Mouse (Mus musculus) MEL (cell line): ENCODE results near the gene Gpr63. TPM values are rescaled to one million over a fixed set of nuclear protein-coding genes. Genes with fewer than 3 reads are reported as not detected.

Source experiments
- DNase-seq: peaks from one replicate; pipeline ENCODE4 v3.0.0; 2011; ENCODE audit warnings: low read depth, low spot score
- H3K27ac ChIP-seq: 2 replicates; pipeline ENCODE4 v1.5.1; 2012; ENCODE audit warnings: low read depth, mild to moderate bottlenecking, control low read depth, low read length, moderate library complexity; ENCODE audit not compliant: control insufficient read depth
- H3K27me3 ChIP-seq, 2 experiments: fragments of 150-350 bp in 1 of 2; sonication (generic) in 1 of 2; 2 replicates each; pipeline ENCODE4 v1.6.1; 2012; ENCODE audit warnings: low read length in 2 of 2, mild to moderate bottlenecking in 2 of 2, improper control_type of control experiment in 1 of 2, moderate library complexity in 1 of 2; ENCODE audit not compliant: insufficient read depth in 2 of 2, control insufficient read depth in 1 of 2
- H3K36me3 ChIP-seq, 2 experiments: 2 replicates each; pipeline ENCODE4 v1.6.1; 2012 to 2014; ENCODE audit warnings: low read length in 2 of 2, improper control_type of control experiment in 1 of 2, inconsistent platforms in 1 of 2, mild to moderate bottlenecking in 1 of 2; ENCODE audit not compliant: insufficient read depth in 2 of 2, control insufficient read depth in 1 of 2
- H3K4me1 ChIP-seq, 2 experiments: fragments of 150-350 bp in 1 of 2; sonication (generic) in 1 of 2; 2 replicates each; pipeline ENCODE4 v1.6.1; 2012; ENCODE audit warnings: low read length in 2 of 2, improper control_type of control experiment in 1 of 2, mild to moderate bottlenecking in 1 of 2; ENCODE audit not compliant: insufficient read depth in 2 of 2, control insufficient read depth in 1 of 2
- H3K4me3 ChIP-seq, 2 experiments: fragments of 150-350 bp in 1 of 2; sonication (generic) in 1 of 2; 2 replicates each; pipeline ENCODE4 v1.5.1; 2012; ENCODE audit warnings: low read depth in 2 of 2, low read length in 2 of 2, mild to moderate bottlenecking in 2 of 2, moderate library complexity in 2 of 2, control low read depth in 1 of 2, improper control_type of control experiment in 1 of 2; ENCODE audit not compliant: control insufficient read depth in 1 of 2, insufficient read depth in 1 of 2
- H3K79me2 ChIP-seq: 2 replicates; pipeline ENCODE4 v1.6.1; 2012; ENCODE audit warnings: mild to moderate bottlenecking, low read length, moderate library complexity; ENCODE audit not compliant: control insufficient read depth, poor library complexity, insufficient read depth
- H3K9ac ChIP-seq: 2 replicates; pipeline ENCODE4 v1.6.1; 2012; ENCODE audit warnings: low read depth, mild to moderate bottlenecking, control low read depth, low read length, moderate library complexity; ENCODE audit not compliant: control insufficient read depth, poor library complexity, severe bottlenecking
- H3K9me3 ChIP-seq: fragments of 150-350 bp; sonication (generic); replicated peaks from 2 replicates; pipeline ENCODE4 v1.6.1; 2012; ENCODE audit warnings: mild to moderate bottlenecking, low read length, improper control_type of control experiment, moderate library complexity; ENCODE audit not compliant: insufficient read depth
- BHLHE40 ChIP-seq: IDR thresholded peaks from 2 replicates; pipeline ENCODE4 v1.6.1; 2012; ENCODE audit warnings: low read depth, mild to moderate bottlenecking, inconsistent platforms, low read length, improper control_type of control experiment, borderline replicate concordance
- CHD1 ChIP-seq: IDR thresholded peaks from 2 replicates; pipeline ENCODE4 v1.6.1; 2012; ENCODE audit warnings: low read depth, mild to moderate bottlenecking, inconsistent platforms, low read length, improper control_type of control experiment
- E2F4 ChIP-seq: IDR thresholded peaks from 2 replicates; pipeline ENCODE4 v1.6.1; 2011; ENCODE audit warnings: low read depth, low read length, improper control_type of control experiment, borderline replicate concordance
- ELF1 ChIP-seq: IDR thresholded peaks from 2 replicates; pipeline ENCODE4 v1.6.1; 2014; ENCODE audit warnings: low read depth, mild to moderate bottlenecking, inconsistent platforms, low read length, improper control_type of control experiment, moderate library complexity
- GABPA ChIP-seq: IDR thresholded peaks from 2 replicates; pipeline ENCODE4 v1.6.1; 2012; ENCODE audit warnings: low read depth, mild to moderate bottlenecking, inconsistent platforms, low read length, improper control_type of control experiment, moderate library complexity
- HCFC1 ChIP-seq: IDR thresholded peaks from 2 replicates; pipeline ENCODE4 v1.6.1; 2012; ENCODE audit warnings: low read depth, mild to moderate bottlenecking, inconsistent platforms, low read length, improper control_type of control experiment, moderate library complexity
- KAT2A ChIP-seq: conservative IDR thresholded peaks from 2 replicates; pipeline ENCODE4 v1.6.1; 2012; ENCODE audit warnings: low read depth, low read length, improper control_type of control experiment, inconsistent platforms
- MAFK ChIP-seq: IDR thresholded peaks from 2 replicates; pipeline ENCODE4 v1.6.1; 2011; ENCODE audit warnings: low read depth, mild to moderate bottlenecking, low read length, improper control_type of control experiment, borderline replicate concordance
- MAZ ChIP-seq: IDR thresholded peaks from 2 replicates; pipeline ENCODE4 v1.6.1; 2012; ENCODE audit warnings: low read depth, mild to moderate bottlenecking, inconsistent platforms, low read length, improper control_type of control experiment
- MEF2A ChIP-seq: IDR thresholded peaks from 2 replicates; pipeline ENCODE4 v1.6.1; 2014; ENCODE audit warnings: low read depth, mild to moderate bottlenecking, inconsistent platforms, low read length, improper control_type of control experiment; ENCODE audit not compliant: poor library complexity, insufficient replicate concordance, severe bottlenecking; ENCODE audit errors: extremely low read depth
- MYB ChIP-seq: IDR thresholded peaks from 2 replicates; pipeline ENCODE4 v1.6.1; 2011; ENCODE audit warnings: mild to moderate bottlenecking, low read depth, low read length, improper control_type of control experiment
- POLR2AphosphoS5 ChIP-seq: IDR thresholded peaks from 2 replicates; pipeline ENCODE4 v1.6.1; 2012; ENCODE audit warnings: low read depth, borderline replicate concordance, mild to moderate bottlenecking, inconsistent platforms, low read length, moderate library complexity, mixed read lengths
- RCOR1 ChIP-seq: IDR thresholded peaks from 2 replicates; pipeline ENCODE4 v1.6.1; 2012; ENCODE audit warnings: low read depth, mild to moderate bottlenecking, inconsistent platforms, low read length, improper control_type of control experiment
- TAL1 ChIP-seq: IDR thresholded peaks from 2 replicates; pipeline ENCODE4 v1.6.1; 2012; ENCODE audit warnings: mild to moderate bottlenecking, inconsistent platforms, low read length, moderate library complexity, mixed read lengths
- TBP ChIP-seq: IDR thresholded peaks from 2 replicates; pipeline ENCODE4 v1.8.0; 2011; ENCODE audit warnings: low read depth, low read length, improper control_type of control experiment
- TCF12 ChIP-seq: IDR thresholded peaks from 2 replicates; pipeline ENCODE4 v1.6.1; 2014; ENCODE audit warnings: low read depth, mild to moderate bottlenecking, inconsistent platforms, low read length, improper control_type of control experiment, moderate library complexity
- UBTF ChIP-seq: IDR thresholded peaks from 2 replicates; pipeline ENCODE4 v1.6.1; 2012; ENCODE audit warnings: low read depth, mild to moderate bottlenecking, inconsistent platforms, low read length, improper control_type of control experiment, moderate library complexity, borderline replicate concordance; ENCODE audit not compliant: insufficient read depth
- USF2 ChIP-seq, 2 experiments: IDR thresholded peaks; 2 replicates each; pipeline ENCODE4 v1.6.1; 2011 to 2012; ENCODE audit warnings: improper control_type of control experiment in 2 of 2, low read length in 2 of 2, borderline replicate concordance in 1 of 2, inconsistent platforms in 1 of 2, low read depth in 1 of 2, mild to moderate bottlenecking in 1 of 2; ENCODE audit not compliant: insufficient read depth in 1 of 2
- ZC3H11A ChIP-seq: IDR thresholded peaks from 2 replicates; pipeline ENCODE4 v1.6.1; 2012; ENCODE audit warnings: low read depth, mild to moderate bottlenecking, inconsistent platforms, low read length, improper control_type of control experiment
- ZKSCAN1 ChIP-seq: IDR thresholded peaks from 2 replicates; pipeline ENCODE4 v1.6.1; 2012; ENCODE audit warnings: low read depth, mild to moderate bottlenecking, inconsistent platforms, low read length, improper control_type of control experiment, moderate library complexity
- ZMIZ1 ChIP-seq: IDR thresholded peaks from 2 replicates; pipeline ENCODE4 v1.6.1; 2012; ENCODE audit warnings: low read depth, mild to moderate bottlenecking, inconsistent platforms, low read length, improper control_type of control experiment, moderate library complexity
- polyA plus RNA-seq, 2 experiments: library from polyadenylated mRNA; stranded (reverse) in 1 of 2; unstranded in 1 of 2; fragments of >175 nt in 1 of 2; fragments of >200 nt in 1 of 2; gene quantifications; 2 replicates each; pipeline versions ENCODE4 v1.2.1 to v1.2.4; 2012; ENCODE audit warnings: low replicate concordance in 2 of 2, low read depth in 1 of 2; ENCODE audit not compliant: insufficient read length in 2 of 2, insufficient read depth in 1 of 2, missing spikeins in 1 of 2
- total RNA-seq: library from RNA; depleted of rRNA; stranded (reverse); fragments of 300-350 nt; gene quantifications from 2 replicates; pipeline ENCODE4 v1.2.3, GENCODE M21; 2012

Gpr63 gene
- total and polyA plus RNA-seq, 3 experiments: not detected

GRCm38 (mm10) chr4:24967251-24967650, 1.0 kb downstream of the Gpr63 start:
- H3K27me3 ChIP-seq: no peaks in the 10 kb centered on the region; a peak in 1 of 4 replicates
- H3K9me3 ChIP-seq: no peaks in the 10 kb centered on the region
- H3K27ac ChIP-seq: no peak overlapping the region
- H3K36me3 ChIP-seq: no peaks in the 10 kb centered on the region
- no peak for DNase-seq
- H3K4me1 ChIP-seq: no peaks in the 10 kb centered on the region
- H3K9ac ChIP-seq: no peak overlapping the region
- no peaks in the 10 kb centered on the region for H3K79me2 ChIP-seq
- H3K4me3 ChIP-seq: no peak overlapping the region
- no peak for TF ChIP-seq BHLHE40
- no peak for TF ChIP-seq MEF2A
- TF ChIP-seq UBTF: no peak
- TF ChIP-seq, all 39 proteins: peak for 0

DNA sequence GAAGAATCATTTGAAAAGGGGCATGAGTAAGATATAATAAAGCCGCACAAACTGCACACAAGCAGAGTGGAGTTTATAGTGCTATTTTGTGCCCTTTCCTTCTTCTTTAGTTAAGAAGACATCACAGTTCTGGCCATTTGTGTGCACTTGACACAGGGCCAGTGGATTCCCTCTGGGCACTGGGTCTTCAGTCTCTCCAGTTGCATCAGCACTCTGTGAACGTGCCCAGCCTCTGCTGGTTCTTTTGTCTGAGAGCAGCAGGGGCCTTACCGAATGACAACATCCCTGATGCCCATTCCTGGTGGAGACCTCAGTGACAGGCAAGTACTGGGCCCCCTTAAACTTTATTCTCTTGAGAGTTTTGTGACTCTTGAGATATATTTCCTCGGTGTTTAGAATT, 12.4 kb downstream of the Gpr63 start:
- TF ChIP-seq GABPA: no peak
- no peak for TF ChIP-seq HCFC1
- TF ChIP-seq MAFK: no peak
- no peak for TF ChIP-seq ZKSCAN1
- TF ChIP-seq ZMIZ1: no peak
- TF ChIP-seq TCF12: no peak
- no peak for TF ChIP-seq TAL1
- TF ChIP-seq E2F4: no peak
- TF ChIP-seq POLR2AphosphoS5: no peak
- TF ChIP-seq MAZ: no peak
- TF ChIP-seq MYB: no peak
- TF ChIP-seq TBP: no peak
- TF ChIP-seq CHD1: no peak
- TF ChIP-seq KAT2A: no peak
- no peak for TF ChIP-seq USF2 (IDR thresholded peaks at IDR 0.05; ENCODE audit: borderline replicate concordance in 1 of 2, insufficient read depth in 1 of 2, low read depth in 1 of 2, low read length in 2 of 2)
- TF ChIP-seq BHLHE40: no peak
- no peak for TF ChIP-seq ZC3H11A
- no peak for TF ChIP-seq RCOR1
- TF ChIP-seq ELF1: no peak
- no peak for DNase-seq

More for the DNA sequence above, 12.4 kb downstream of the Gpr63 start:
- no peaks in the 10 kb centered on the region for H3K27me3 ChIP-seq
- no peak overlapping the region for H3K27ac ChIP-seq
- no peaks in the 10 kb centered on the region for H3K36me3 ChIP-seq
- H3K9ac ChIP-seq: no peak overlapping the region
- no peaks in the 10 kb centered on the region for H3K4me1 ChIP-seq
- no peaks in the 10 kb centered on the region for H3K79me2 ChIP-seq
- no peaks in the 10 kb centered on the region for H3K9me3 ChIP-seq
- H3K4me3 ChIP-seq: no peak overlapping the region
